Mouse (Mus musculus): Measurements from ENCODE around the gene Gm28053.

DNA sequence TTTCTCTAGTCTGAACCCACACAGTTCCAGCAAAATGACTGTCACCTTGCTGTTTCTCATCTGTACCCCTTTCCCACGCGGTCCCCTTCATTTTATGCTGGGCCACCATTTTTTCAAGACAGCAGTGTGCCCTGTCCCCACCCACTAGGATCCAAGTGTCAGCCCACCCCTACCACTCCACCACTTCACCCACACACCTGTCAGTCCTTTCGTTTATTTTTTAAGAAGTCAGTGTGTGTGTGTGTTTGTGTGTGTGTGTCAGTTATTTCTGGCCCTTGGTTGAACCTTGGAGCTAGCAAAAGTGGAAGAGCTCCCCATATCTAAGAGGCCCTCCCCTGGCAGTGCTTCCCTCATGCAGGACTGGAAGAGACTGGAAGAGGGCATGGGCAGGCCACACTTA is 50.5 kb downstream of the Gm28053 start:
- TF ChIP-seq CTCF (IDR thresholded peaks at IDR 0.05; ENCODE audit: low read depth, low read length) (no peak), POLR2A (IDR thresholded peaks at IDR 0.05; ENCODE audit: borderline replicate concordance, low read depth, low read length) (no peak)

All from bone marrow macrophage, adult 2 months (primary cell).